Mouse (Mus musculus) small intestine, adult 2 months (tissue): ENCODE measurements around the gene Cntnap2.

Experiments used
- CTCF ChIP-seq: fragments of 200-500 bp; IDR thresholded peaks from 2 replicates; pipeline ENCODE4 v1.5.1; 2012; ENCODE audit warnings: low read depth, mild to moderate bottlenecking, control low read depth, inconsistent platforms, low read length, moderate library complexity, mixed read lengths; ENCODE audit not compliant: insufficient replicate concordance, insufficient read length; ENCODE audit errors: extremely low read depth
- POLR2A ChIP-seq: fragments of 200-500 bp; IDR thresholded peaks from 2 replicates; pipeline ENCODE4 v1.6.1; 2012; ENCODE audit warnings: low read depth, mild to moderate bottlenecking, control low read depth, inconsistent platforms, low read length, moderate library complexity

DNA sequence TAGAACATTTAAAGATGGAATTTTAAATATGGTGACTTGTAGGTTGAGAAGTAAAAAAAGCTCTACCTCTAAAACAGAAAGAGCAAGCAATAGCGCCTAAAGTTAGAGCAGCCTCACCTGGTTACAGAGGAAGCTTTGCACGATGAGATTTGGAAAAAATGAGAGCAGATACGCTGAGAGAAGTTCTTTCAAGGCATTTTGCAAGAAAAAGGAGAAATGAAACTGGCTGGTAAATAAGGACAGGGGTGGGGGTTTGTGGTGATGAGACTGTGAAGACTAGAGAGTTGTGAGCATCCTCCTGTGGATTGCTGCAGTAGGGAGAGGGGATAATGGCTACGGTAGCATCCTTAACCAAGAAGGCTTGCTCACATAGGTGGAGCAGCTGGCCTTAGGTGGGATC is 1953.8 kb downstream of the Cntnap2 start:
- no peak for TF ChIP-seq CTCF
- no peak for TF ChIP-seq POLR2A
